Mouse (Mus musculus): ENCODE data around the gene Robo2. TPM values are rescaled to one million over a fixed set of nuclear protein-coding genes. Genes with fewer than 3 reads are reported as not detected.
"Not testable (repeated sequence)": the region's sequence is repeated elsewhere in the genome, so short reads cannot be mapped to it uniquely, and the experiment has no call there.

The Robo2 gene
- total RNA-seq, 1 experiment from 2014 or later = not detected

GRCm38 (mm10) chr16:74128443-74128983 is 283.1 kb downstream of the Robo2 start:
- no peak for ATAC-seq (replicated peaks; ENCODE audit: insufficient number of reproducible peaks, low FRiP score, low TSS enrichment, poor library complexity, severe bottlenecking)

DNA sequence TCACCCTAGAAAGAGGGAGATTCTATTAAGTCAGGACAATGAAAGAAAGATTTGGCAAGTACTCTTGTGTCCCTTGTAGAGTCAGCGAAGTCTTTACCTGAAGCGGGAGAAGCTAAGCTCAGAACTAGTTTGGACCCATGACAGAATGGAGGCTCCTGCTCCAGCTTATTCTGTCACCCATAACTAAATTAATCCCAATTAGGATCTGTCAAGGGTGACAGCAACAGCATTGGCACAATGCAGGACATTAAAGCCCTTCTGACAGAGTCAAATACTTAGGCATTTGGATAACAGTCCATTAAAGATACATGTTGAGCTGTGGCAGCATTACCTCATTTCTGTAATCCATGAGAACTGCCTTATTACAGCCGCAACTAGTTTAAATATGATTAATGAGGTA is 298.5 kb downstream of the Robo2 start:
- ATAC-seq (replicated peaks; ENCODE audit: insufficient number of reproducible peaks, low FRiP score, low TSS enrichment, poor library complexity, severe bottlenecking) = no peak

- ATAC-seq (replicated peaks; ENCODE audit: insufficient number of reproducible peaks, low FRiP score, low TSS enrichment, poor library complexity, severe bottlenecking) = no peak
Measured at GRCm38 (mm10) chr16:74111101-74111500, 300.5 kb downstream of the Robo2 start.

DNA sequence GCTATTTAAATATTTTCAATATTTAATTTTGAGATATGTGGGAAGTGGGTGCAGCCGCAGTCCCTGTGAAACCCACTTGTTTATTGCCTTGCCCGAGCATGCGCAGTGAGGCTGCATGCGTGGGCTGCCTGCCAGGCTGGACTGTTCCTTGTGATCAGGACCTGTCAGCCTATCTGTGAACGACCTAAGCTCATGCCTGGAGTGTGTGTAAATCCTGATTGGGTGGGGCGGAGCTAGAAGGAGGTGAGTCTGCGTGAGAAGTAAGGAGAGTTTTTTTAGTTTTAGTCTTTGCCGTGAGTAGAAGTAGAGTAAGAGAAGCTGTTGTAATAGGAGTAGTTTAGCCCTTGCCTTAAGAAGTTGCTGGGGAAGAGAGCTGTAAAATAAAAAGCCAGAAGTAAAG is 307.2 kb downstream of the Robo2 start:
- not testable (repeated sequence) for ATAC-seq (replicated peaks; ENCODE audit: insufficient number of reproducible peaks, low FRiP score, low TSS enrichment, poor library complexity, severe bottlenecking)

DNA sequence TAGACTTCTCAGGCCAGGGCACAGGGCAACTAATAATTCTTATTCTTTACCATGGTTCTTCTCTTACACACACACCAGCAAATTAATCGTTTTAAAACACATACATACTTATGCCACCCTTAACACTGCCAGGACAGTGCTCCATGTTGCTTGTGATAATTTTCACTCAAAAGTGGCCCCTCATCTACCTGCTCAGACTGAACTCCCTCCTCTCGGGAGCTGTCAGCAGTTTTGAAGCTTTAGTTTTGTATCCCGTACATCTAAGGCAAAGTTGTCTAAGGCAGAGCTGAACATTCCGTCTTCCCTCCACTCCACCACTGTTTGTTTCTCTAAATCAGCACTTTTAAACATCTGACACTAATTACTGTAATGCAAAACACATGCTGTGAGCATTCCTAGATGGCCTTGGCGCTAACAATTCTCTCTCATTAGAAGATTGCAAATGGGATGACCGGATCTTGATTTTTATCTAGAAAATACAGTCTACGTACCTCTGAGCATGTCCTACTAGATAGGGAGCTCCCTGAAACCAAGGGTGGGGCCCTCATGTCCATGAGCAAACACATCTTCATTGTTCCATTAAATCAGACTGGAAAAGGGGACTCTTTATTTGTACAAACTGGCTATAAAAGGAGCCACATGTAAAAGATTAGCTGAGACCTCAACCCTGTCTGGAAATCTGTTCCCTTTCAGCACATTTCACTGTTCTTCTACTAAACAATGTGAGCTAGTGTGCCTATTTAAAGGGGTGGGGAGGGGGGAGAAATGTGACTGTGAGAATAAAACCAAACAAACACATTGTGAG is 318.4 kb downstream of the Robo2 start:
- ATAC-seq (replicated peaks; ENCODE audit: insufficient number of reproducible peaks, low FRiP score, low TSS enrichment, poor library complexity, severe bottlenecking) = no peak

GRCm38 (mm10) chr16:74089951-74090350 is 321.7 kb downstream of the Robo2 start:
- no peak for ATAC-seq (replicated peaks; ENCODE audit: insufficient number of reproducible peaks, low FRiP score, low TSS enrichment, poor library complexity, severe bottlenecking)

DNA sequence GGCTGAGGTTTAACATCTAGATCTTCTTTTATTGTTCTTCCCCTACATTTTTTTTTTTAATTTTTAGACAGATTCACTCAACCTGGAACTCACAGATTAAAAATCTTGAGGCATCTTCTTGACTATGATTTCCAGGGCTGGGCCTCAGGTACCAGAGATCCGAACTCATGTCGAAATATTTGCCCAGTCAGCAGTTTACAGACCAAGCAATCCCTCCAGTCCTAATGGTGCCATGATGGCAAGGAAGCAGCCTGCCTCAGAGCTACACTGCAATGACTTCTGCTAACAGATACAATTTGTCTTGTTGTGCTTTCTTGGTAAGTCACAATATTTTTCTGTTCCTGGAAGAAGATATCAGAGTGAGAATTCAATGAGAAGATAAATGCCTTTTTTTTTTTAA is 327.4 kb downstream of the Robo2 start:
- ATAC-seq (replicated peaks; ENCODE audit: insufficient number of reproducible peaks, low FRiP score, low TSS enrichment, poor library complexity, severe bottlenecking) = no peak

GRCm38 (mm10) chr16:74072671-74073070 is 339.0 kb downstream of the Robo2 start:
- ATAC-seq (replicated peaks; ENCODE audit: insufficient number of reproducible peaks, low FRiP score, low TSS enrichment, poor library complexity, severe bottlenecking) = no peak

- no peak for ATAC-seq (replicated peaks; ENCODE audit: insufficient number of reproducible peaks, low FRiP score, low TSS enrichment, poor library complexity, severe bottlenecking)
Measured at GRCm38 (mm10) chr16:74070628-74071027, 341.0 kb downstream of the Robo2 start.

DNA sequence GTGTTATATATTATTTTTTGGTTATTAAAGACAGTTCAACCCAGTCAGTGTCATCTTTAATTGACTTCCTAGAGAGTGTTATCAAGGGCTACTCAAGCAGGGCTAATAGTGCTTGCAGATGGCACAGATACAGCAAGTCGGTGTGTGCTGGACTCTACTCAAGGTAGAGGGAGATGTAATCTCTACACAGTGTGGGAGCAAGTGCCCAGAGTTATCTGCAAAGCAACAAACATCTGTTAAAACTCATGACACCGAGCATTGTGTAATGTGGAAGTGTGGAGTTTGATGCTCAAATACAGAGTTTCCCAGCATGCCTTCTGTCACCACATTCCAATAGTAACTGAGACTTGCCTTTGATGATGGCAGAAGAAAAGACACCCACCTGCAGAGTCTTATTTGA is 345.7 kb downstream of the Robo2 start:
- ATAC-seq (replicated peaks; ENCODE audit: insufficient number of reproducible peaks, low FRiP score, low TSS enrichment, poor library complexity, severe bottlenecking) = no peak

DNA sequence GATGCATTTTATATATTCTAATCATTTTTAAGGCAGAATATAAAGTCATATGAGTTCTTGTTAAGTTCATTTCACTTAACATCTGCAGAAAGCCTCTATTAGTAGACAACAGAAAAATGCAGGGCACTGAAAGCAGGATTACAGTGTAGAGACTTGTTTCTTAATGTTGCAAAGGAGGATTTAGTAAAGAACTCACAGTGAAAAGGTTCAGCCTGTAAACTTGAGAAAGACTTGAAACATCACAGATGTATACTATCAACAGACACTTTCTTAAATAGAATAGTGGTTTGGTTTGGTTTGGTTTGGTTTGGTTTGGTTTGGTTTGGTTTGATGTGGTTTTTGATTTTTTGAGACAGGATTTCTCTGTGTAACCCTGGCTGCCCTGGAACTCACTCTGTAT is 349.7 kb downstream of the Robo2 start:
- ATAC-seq (replicated peaks; ENCODE audit: insufficient number of reproducible peaks, low FRiP score, low TSS enrichment, poor library complexity, severe bottlenecking) = no peak

- no peak for ATAC-seq (replicated peaks; ENCODE audit: insufficient number of reproducible peaks, low FRiP score, low TSS enrichment, poor library complexity, severe bottlenecking)
Measured at GRCm38 (mm10) chr16:74061479-74061878, 350.1 kb downstream of the Robo2 start.

DNA sequence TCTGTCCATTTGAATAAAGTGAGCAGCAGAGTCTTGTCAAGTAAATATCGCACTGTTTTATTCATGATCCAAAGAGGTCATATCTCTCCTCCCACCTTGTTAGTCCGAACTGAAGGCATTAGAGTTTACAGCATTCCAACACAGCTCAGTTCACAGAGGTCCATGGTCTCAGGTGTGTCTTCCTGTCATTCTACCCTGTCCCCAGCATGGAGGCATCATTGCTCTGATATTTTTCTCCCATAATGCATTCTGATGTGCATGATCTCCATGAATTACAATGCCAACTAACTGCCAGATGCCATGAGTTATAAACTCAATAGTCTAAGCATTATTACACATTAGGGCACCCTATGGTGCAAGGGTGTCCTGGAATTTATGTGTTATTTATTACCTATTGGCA is 354.7 kb downstream of the Robo2 start:
- no peak for ATAC-seq (replicated peaks; ENCODE audit: insufficient number of reproducible peaks, low FRiP score, low TSS enrichment, poor library complexity, severe bottlenecking)

GRCm38 (mm10) chr16:74056210-74056609 is 355.4 kb downstream of the Robo2 start:
- no peak for ATAC-seq (replicated peaks; ENCODE audit: insufficient number of reproducible peaks, low FRiP score, low TSS enrichment, poor library complexity, severe bottlenecking)

- no peak for ATAC-seq (replicated peaks; ENCODE audit: insufficient number of reproducible peaks, low FRiP score, low TSS enrichment, poor library complexity, severe bottlenecking)
Measured at GRCm38 (mm10) chr16:74055061-74055751, 356.4 kb downstream of the Robo2 start.

GRCm38 (mm10) chr16:74049467-74049866 is 362.2 kb downstream of the Robo2 start:
- no peak for ATAC-seq (replicated peaks; ENCODE audit: insufficient number of reproducible peaks, low FRiP score, low TSS enrichment, poor library complexity, severe bottlenecking)

DNA sequence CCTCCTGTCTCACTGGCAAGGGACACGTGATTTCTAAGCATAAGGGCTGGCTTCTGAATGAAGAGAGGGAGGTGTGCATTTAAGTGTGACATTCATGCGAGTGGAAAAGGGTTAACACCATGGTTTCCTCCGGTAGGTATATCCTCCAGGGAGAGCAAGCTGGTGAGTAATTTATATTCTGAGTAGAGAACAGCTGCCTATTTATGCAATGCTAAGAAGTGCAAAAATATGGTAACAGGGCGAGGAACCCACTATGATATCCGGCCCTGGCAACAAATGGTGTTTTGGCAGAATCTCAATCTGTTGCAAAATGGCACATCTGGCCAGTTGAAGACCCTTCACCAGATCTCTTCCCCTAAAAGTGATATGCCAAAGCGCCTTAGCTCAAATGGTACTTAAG is 362.6 kb downstream of the Robo2 start:
- ATAC-seq (replicated peaks; ENCODE audit: insufficient number of reproducible peaks, low FRiP score, low TSS enrichment, poor library complexity, severe bottlenecking) = no peak

GRCm38 (mm10) chr16:74047232-74047631 is 364.4 kb downstream of the Robo2 start:
- no peak for ATAC-seq (replicated peaks; ENCODE audit: insufficient number of reproducible peaks, low FRiP score, low TSS enrichment, poor library complexity, severe bottlenecking)

DNA sequence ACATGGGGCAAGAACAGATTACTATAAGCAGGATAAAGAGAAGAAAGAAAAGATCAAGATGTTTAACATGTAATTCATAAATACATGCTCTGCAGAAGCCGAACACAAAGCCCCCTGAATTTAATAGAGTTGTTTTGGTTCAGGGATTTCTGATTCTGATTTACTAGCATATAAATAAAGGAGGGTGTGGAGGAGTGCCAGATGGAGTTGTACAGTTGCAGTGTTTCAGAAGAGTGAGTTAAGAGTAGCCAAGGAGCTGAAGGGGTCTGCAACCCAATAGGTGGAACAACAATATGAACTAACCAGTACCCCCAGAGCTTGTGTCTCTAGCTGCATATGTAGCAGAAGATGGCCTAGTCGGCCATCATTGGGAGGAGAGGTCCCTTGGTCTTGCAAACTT is 370.8 kb downstream of the Robo2 start:
- ATAC-seq (replicated peaks; ENCODE audit: insufficient number of reproducible peaks, low FRiP score, low TSS enrichment, poor library complexity, severe bottlenecking) = not testable (repeated sequence)

GRCm38 (mm10) chr16:74027822-74028221 is 383.8 kb downstream of the Robo2 start:
- no peak for ATAC-seq (replicated peaks; ENCODE audit: insufficient number of reproducible peaks, low FRiP score, low TSS enrichment, poor library complexity, severe bottlenecking)

Data from monocyte, adult 5-6 weeks (primary cell).